Mouse (Mus musculus) ES-Bruce4 (cell line): Measurements from ENCODE around the gene Ccng1. TPM values are rescaled to one million over a fixed set of nuclear protein-coding genes. Genes with fewer than 3 reads are reported as not detected.

Source experiments
- H3K27ac ChIP-seq: 2 replicates; pipeline ENCODE4 v1.5.1; 2012; ENCODE audit warnings: low read length, inconsistent platforms; ENCODE audit not compliant: insufficient read depth
- H3K27me3 ChIP-seq: 2 replicates; pipeline ENCODE4 v1.6.1; 2012; ENCODE audit warnings: mild to moderate bottlenecking, low read length, inconsistent platforms; ENCODE audit not compliant: control insufficient read depth, poor library complexity, insufficient read depth, severe bottlenecking
- H3K36me3 ChIP-seq: 2 replicates; pipeline ENCODE4 v1.6.1; 2012; ENCODE audit warnings: inconsistent platforms, mild to moderate bottlenecking, low read length, moderate library complexity; ENCODE audit not compliant: control insufficient read depth, poor library complexity, insufficient read depth, severe bottlenecking
- H3K4me1 ChIP-seq: one replicate; pipeline ENCODE4 v1.8.1; 2011; ENCODE audit warnings: low read length; ENCODE audit not compliant: control insufficient read depth, insufficient read depth
- H3K4me3 ChIP-seq: 2 replicates; pipeline ENCODE4 v1.5.1; 2011; ENCODE audit warnings: low read depth, mild to moderate bottlenecking, low read length
- H3K9ac ChIP-seq: 2 replicates; pipeline ENCODE4 v1.6.1; 2012; ENCODE audit warnings: low read depth, mild to moderate bottlenecking, inconsistent platforms; ENCODE audit not compliant: poor library complexity, severe bottlenecking
- H3K9me3 ChIP-seq: replicated peaks from 2 replicates; pipeline ENCODE4 v1.6.1; 2012; ENCODE audit warnings: mild to moderate bottlenecking, low read length, inconsistent platforms; ENCODE audit not compliant: control insufficient read depth, poor library complexity, insufficient read depth, severe bottlenecking
- CTCF ChIP-seq: IDR thresholded peaks from one replicate; pipeline ENCODE4 v1.8.1; 2011; ENCODE audit warnings: low read depth, low read length
- EP300 ChIP-seq: IDR thresholded peaks from 2 replicates; pipeline ENCODE4 v1.6.1; 2011; ENCODE audit warnings: low read depth, low read length; ENCODE audit not compliant: insufficient read depth
- POLR2A ChIP-seq: IDR thresholded peaks from one replicate; pipeline ENCODE4 v1.8.1; 2011; ENCODE audit warnings: low read length; ENCODE audit not compliant: insufficient read depth
- polyA plus RNA-seq: library from polyadenylated mRNA; stranded (reverse); fragments of >200 nt; gene quantifications from 2 replicates; pipeline ENCODE4 v1.2.4, GENCODE M21; 2011; ENCODE audit warnings: low read depth; ENCODE audit not compliant: missing spikeins, insufficient read depth, insufficient read length

Gene Ccng1
- polyA plus RNA-seq, result 316 and 327 TPM in 2 replicates

- Histone ChIP-seq H3K27me3 (no peaks in the 10 kb centered on the region), H3K27ac (peak within 1 kb of the TSS; percentile 97), H3K4me3 (peak within 1 kb of the TSS; percentile 87), H3K36me3 (peaks cover 36% of the 10 kb centered on the region), H3K4me1 (no peaks in the 10 kb centered on the region), H3K9ac (peak within 1 kb of the TSS; percentile 96), H3K9me3 (no peaks in the 10 kb centered on the region)
- TF ChIP-seq POLR2A (peak; percentile 71), CTCF (no peak), EP300 (peak; percentile 91)
Observed at GRCm38 (mm10) chr11:40755109-40755627, at the start of gene Ccng1. Gene Ccng1 (minus strand): TSS chr11:40755311.

DNA sequence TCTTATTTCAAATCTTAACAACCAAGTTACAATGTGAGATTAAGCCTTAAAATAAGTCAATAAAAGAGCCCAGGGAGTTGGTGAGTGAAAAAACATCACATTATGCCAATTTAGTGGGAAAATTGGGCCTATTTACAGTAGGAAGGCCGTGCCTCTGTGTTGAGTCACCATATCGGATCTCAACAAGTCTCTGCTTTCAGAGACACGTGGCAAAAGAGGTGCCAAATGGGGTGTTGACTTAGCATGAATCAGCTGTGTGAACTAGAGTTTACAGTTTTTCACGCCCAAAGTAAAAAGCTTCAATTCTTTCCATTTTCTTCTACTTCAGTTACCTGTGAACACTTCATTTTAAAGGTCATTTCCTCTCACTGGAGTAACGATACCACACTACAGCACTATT, 35.2 kb upstream of the Ccng1 start:
- Histone ChIP-seq H3K9me3 (no peaks in the 10 kb centered on the region), H3K27me3 (no peaks in the 10 kb centered on the region), H3K27ac (no peak overlapping the region), H3K4me3 (no peak overlapping the region), H3K36me3 (no peaks in the 10 kb centered on the region), H3K9ac (no peak overlapping the region), H3K4me1 (no peaks in the 10 kb centered on the region)
- TF ChIP-seq CTCF, result no peak
- TF ChIP-seq POLR2A, result no peak
- TF ChIP-seq EP300, result no peak

GRCm38 (mm10) chr11:40789701-40790100, 34.6 kb upstream of the Ccng1 start:
- Histone ChIP-seq H3K9me3 (no peaks in the 10 kb centered on the region), H3K9ac (no peak overlapping the region), H3K36me3 (no peaks in the 10 kb centered on the region), H3K4me1 (no peaks in the 10 kb centered on the region), H3K27me3 (no peaks in the 10 kb centered on the region), H3K4me3 (no peak overlapping the region), H3K27ac (no peak overlapping the region)
- no peak for TF ChIP-seq EP300
- no peak for TF ChIP-seq POLR2A
- no peak for TF ChIP-seq CTCF

DNA sequence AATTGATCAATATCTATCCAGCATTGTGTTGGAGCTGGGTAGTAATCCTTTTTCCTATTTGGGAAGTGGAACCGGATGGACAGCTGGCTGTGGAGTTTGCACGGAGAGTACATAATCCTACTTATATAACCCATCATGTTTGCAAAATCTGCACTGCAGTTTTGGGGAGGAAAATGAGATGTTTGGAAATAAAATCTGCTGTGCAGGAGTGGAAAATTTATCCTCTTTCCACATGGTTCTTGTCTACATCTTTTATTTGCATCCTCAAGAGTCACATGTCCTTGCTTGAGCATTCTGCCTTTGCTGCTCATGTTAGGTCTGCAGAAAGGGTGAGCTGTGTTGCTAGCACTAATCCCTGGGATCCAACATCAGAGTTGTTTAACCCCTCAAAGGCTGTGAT, 31.8 kb upstream of the Ccng1 start:
- H3K4me1 ChIP-seq, result no peaks in the 10 kb centered on the region
- TF ChIP-seq POLR2A (no peak), CTCF (no peak), EP300 (no peak)
- H3K27me3 ChIP-seq, result no peaks in the 10 kb centered on the region
- H3K27ac ChIP-seq, result no peak overlapping the region
- no peaks in the 10 kb centered on the region for H3K9me3 ChIP-seq
- H3K9ac ChIP-seq, result no peak overlapping the region
- H3K4me3 ChIP-seq, result no peak overlapping the region
- no peaks in the 10 kb centered on the region for H3K36me3 ChIP-seq

DNA sequence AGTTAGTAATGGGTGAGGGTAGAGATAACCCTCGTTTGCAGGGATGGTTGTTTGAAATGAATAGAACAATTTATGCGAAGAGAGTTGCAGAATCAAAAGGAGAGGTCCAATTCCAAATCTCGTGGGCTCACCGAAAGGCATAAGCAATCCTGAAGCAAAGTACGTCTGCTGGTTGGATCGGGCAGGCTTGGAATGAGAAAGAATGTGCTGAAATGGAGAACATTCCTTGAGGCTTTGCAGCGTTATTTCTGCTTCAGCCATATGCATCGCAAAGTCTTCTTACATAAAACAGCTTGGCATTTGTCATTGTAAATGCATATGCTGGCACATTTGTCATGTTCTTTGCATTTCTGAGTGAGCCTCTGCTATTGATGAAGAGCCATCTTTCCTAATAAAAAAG, 29.2 kb upstream of the Ccng1 start:
- H3K27me3 ChIP-seq, result no peaks in the 10 kb centered on the region
- TF ChIP-seq EP300 (no peak), CTCF (no peak), POLR2A (no peak)
- no peak overlapping the region for H3K9ac ChIP-seq
- no peak overlapping the region for H3K4me3 ChIP-seq
- H3K36me3 ChIP-seq, result no peaks in the 10 kb centered on the region
- no peaks in the 10 kb centered on the region for H3K4me1 ChIP-seq
- no peaks in the 10 kb centered on the region for H3K9me3 ChIP-seq
- no peak overlapping the region for H3K27ac ChIP-seq

DNA sequence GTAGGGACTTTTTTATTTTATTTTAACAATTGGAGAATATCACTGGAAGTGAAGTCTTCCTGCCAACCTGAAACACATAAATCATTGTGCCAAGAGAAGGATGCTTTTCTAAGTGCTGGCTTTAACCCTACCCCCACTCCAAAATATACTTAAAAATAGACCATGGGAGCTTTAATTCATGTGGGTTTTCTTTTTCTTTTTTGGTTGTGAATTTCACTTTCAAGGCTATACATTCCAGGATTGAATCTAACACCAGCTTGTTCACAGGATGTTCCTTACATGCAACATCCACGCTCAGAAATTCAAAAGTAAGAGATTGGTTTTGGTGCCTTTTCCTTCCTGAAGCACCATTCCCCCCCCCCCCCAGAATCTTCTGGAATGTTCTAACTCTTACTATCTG, 28.2 kb upstream of the Ccng1 start:
- Histone ChIP-seq H3K27me3 (no peaks in the 10 kb centered on the region), H3K4me3 (no peak overlapping the region), H3K4me1 (no peaks in the 10 kb centered on the region), H3K36me3 (no peaks in the 10 kb centered on the region), H3K9ac (no peak overlapping the region), H3K9me3 (no peaks in the 10 kb centered on the region), H3K27ac (no peak overlapping the region)
- TF ChIP-seq POLR2A (no peak), EP300 (no peak), CTCF (no peak)

DNA sequence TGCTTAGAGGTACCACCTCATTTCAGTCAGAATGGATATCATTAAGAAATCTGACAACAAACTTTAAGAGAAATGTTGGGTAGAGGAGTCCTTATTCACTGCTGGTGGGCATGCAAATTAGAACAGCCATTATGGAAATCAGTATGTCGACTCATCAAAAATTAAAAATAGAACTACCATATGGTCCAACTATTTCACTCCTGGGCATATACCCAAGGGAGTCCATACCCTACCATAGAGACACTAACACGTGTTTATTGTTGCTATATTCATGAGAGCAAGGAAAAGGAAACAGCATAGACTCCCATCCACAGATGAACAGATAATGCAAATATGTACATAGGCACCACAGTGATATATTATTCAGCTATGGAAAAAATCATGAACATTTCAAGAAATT, 26.7 kb upstream of the Ccng1 start:
- H3K27ac ChIP-seq, result no peak overlapping the region
- H3K36me3 ChIP-seq, result no peaks in the 10 kb centered on the region
- H3K9me3 ChIP-seq, result no peaks in the 10 kb centered on the region
- no peak overlapping the region for H3K9ac ChIP-seq
- H3K4me3 ChIP-seq, result no peak overlapping the region
- no peaks in the 10 kb centered on the region for H3K27me3 ChIP-seq
- no peaks in the 10 kb centered on the region for H3K4me1 ChIP-seq
- TF ChIP-seq CTCF, result no peak
- TF ChIP-seq POLR2A, result no peak
- no peak for TF ChIP-seq EP300
